Mouse (Mus musculus): ENCODE measurements at regions not wholly inside any gene's neighbourhood (a gene's known extent, or its start where the extent isn't known, plus 50 kb on each side); places are given as distances from the start of the nearest gene placed in this dataset.

GRCm38 (mm10) chr15:65733326-65733725, 718.6 kb upstream of the Gm21961 start:
- TF ChIP-seq USF1 (IDR thresholded peaks at IDR 0.05; ENCODE audit: low read depth) (no peak), CTCF (IDR thresholded peaks at IDR 0.05; ENCODE audit: control insufficient read depth, insufficient read depth, insufficient read length) (no peak), MYOG (IDR thresholded peaks at IDR 0.05; ENCODE audit: control insufficient read depth, extremely low read depth, insufficient read length) (no peak)

Data from C2C12 (cell line).